Mouse (Mus musculus) mouse embryonic stem cell (cell line): Measurements from ENCODE around the gene Dram1.

ENCODE experiments used
- in situ Hi-C, 2 experiments: fragments of 300-500 bp; cut with MboI; formaldehyde crosslinking; loops; 1 replicate in 1 of 2; 3 replicates in 1 of 2; pipeline ENCODE4 v1.14.3; 2019 to 2020; ENCODE audit warnings: low sequenced_read_pairs in 2 of 2, low pct_unique_long_range_greater_than_20kb in 1 of 2, mixed read lengths in 1 of 2; ENCODE audit not compliant: unreplicated experiment in 1 of 2

The Dram1 gene

GRCm38 (mm10) chr10:88321739-88322138, 57.1 kb downstream of the Dram1 start:
- in situ Hi-C loops, result loop anchor here in 1 of 2 experiments (25.0 kb wide), 2 partner anchors 234 to 734 kb away; partner anchors contain the start of gene Pmch

GRCm38 (mm10) chr10:88320714-88321416, 58.0 kb downstream of the Dram1 start:
- in situ Hi-C loops, result loop anchor here in 1 of 2 experiments (25.0 kb wide), 2 partner anchors 234 to 734 kb away; partner anchors contain the start of gene Pmch

GRCm38 (mm10) chr10:88318179-88318578, 60.7 kb downstream of the Dram1 start:
- in situ Hi-C loops, result loop anchor here in 1 of 2 experiments (25.0 kb wide), 2 partner anchors 231 to 731 kb away; partner anchors contain the start of gene Pmch

GRCm38 (mm10) chr10:88317151-88317550, 61.7 kb downstream of the Dram1 start:
- in situ Hi-C loops, result loop anchor here in 1 of 2 experiments (25.0 kb wide), 2 partner anchors 230 to 730 kb away; partner anchors contain the start of gene Pmch

- in situ Hi-C loops, result loop anchor here in 1 of 2 experiments (25.0 kb wide), 2 partner anchors 228 to 728 kb away; partner anchors contain the start of gene Pmch
Observed at GRCm38 (mm10) chr10:88314841-88315240, 64.0 kb downstream of the Dram1 start.

GRCm38 (mm10) chr10:88309851-88310250, 69.0 kb downstream of the Dram1 start:
- in situ Hi-C loops, result loop anchor here in 1 of 2 experiments (10.0 to 25.0 kb wide), 4 partner anchors 223 to 723 kb away; partner anchors contain the start of genes Igf1 and Pmch

- in situ Hi-C loops, result loop anchor here in 1 of 2 experiments (10.0 to 25.0 kb wide), 4 partner anchors 219 to 719 kb away; partner anchors contain the start of genes Igf1 and Pmch
Observed at GRCm38 (mm10) chr10:88306235-88306634, 72.6 kb downstream of the Dram1 start.

- in situ Hi-C loops, result loop anchor here in 1 of 2 experiments (10.0 to 25.0 kb wide), 4 partner anchors 217 to 717 kb away; partner anchors contain the start of genes Igf1 and Pmch
Observed at GRCm38 (mm10) chr10:88304302-88304701, 74.6 kb downstream of the Dram1 start.

- in situ Hi-C loops, result loop anchor here in 1 of 2 experiments (10.0 to 25.0 kb wide), 4 partner anchors 216 to 716 kb away; partner anchors contain the start of genes Igf1 and Pmch
Observed at GRCm38 (mm10) chr10:88303079-88303478, 75.8 kb downstream of the Dram1 start.

- in situ Hi-C loops, result loop anchor here in 1 of 2 experiments (10.0 to 25.0 kb wide), 4 partner anchors 215 to 715 kb away; partner anchors contain the start of genes Igf1 and Pmch
Observed at GRCm38 (mm10) chr10:88301802-88302470, 76.9 kb downstream of the Dram1 start.

- in situ Hi-C loops, result no loop called here
Observed at GRCm38 (mm10) chr10:88296991-88297390, 81.9 kb downstream of the Dram1 start.

- in situ Hi-C loops, result no loop called here
Observed at GRCm38 (mm10) chr10:88295091-88295490, 83.8 kb downstream of the Dram1 start.

- in situ Hi-C loops, result no loop called here
Observed at GRCm38 (mm10) chr10:88288061-88288460, 90.8 kb downstream of the Dram1 start.

GRCm38 (mm10) chr10:88287261-88287660, 91.6 kb downstream of the Dram1 start:
- in situ Hi-C loops, result no loop called here

GRCm38 (mm10) chr10:88284343-88284990, 94.4 kb downstream of the Dram1 start:
- in situ Hi-C loops, result no loop called here

GRCm38 (mm10) chr10:88281699-88282098, 97.2 kb downstream of the Dram1 start:
- in situ Hi-C loops, result no loop called here

GRCm38 (mm10) chr10:88274045-88274444, 104.8 kb downstream of the Dram1 start:
- in situ Hi-C loops, result no loop called here
